Mouse (Mus musculus) hindbrain, embryonic 11.5 days (tissue): ENCODE data around the gene Ctcfl. TPM values are rescaled to one million over a fixed set of nuclear protein-coding genes. Genes with fewer than 3 reads are reported as not detected.
"Not testable (repeated sequence)": the region's sequence is repeated elsewhere in the genome, so short reads cannot be mapped to it uniquely, and the experiment has no call there.

Experiments used
- ATAC-seq: fragments of 200-750 bp; cut with Nextera tagmentation; 2 replicates; pipeline ENCODE4 v1.8.0; 2017; ENCODE audit warnings: mild to moderate bottlenecking, moderate TSS enrichment, moderate library complexity; ENCODE audit not compliant: low FRiP score
- DNase-seq: peaks from one replicate; pipeline ENCODE4 v3.0.0-alpha.2; 2015; ENCODE audit warnings: low spot score
- H3K27ac ChIP-seq: fragments of 300-500 bp; sonication (generic); 2 replicates; pipeline ENCODE4 v1.5.1; 2014; ENCODE audit warnings: mild to moderate bottlenecking, low read depth, low read length
- H3K27me3 ChIP-seq: fragments of 300-500 bp; sonication (generic); 2 replicates; pipeline ENCODE4 v1.6.1; 2014; ENCODE audit warnings: mild to moderate bottlenecking, low read length, moderate library complexity, mixed read lengths; ENCODE audit not compliant: control insufficient read depth, insufficient read depth
- H3K36me3 ChIP-seq: fragments of 300-500 bp; sonication (generic); 2 replicates; pipeline ENCODE4 v1.6.1; 2014; ENCODE audit warnings: mild to moderate bottlenecking, low read length, moderate library complexity, mixed read lengths; ENCODE audit not compliant: control insufficient read depth, insufficient read depth
- H3K4me1 ChIP-seq: fragments of 300-500 bp; sonication (generic); replicated peaks from 2 replicates; pipeline ENCODE4 v1.6.1; 2014; ENCODE audit warnings: low read length, mixed read lengths; ENCODE audit not compliant: control insufficient read depth, insufficient read depth
- H3K4me2 ChIP-seq: fragments of 300-500 bp; sonication (generic); replicated peaks from 2 replicates; pipeline ENCODE4 v1.6.1; 2014; ENCODE audit warnings: mild to moderate bottlenecking, low read depth, low read length
- H3K4me3 ChIP-seq: fragments of 300-500 bp; sonication (generic); 2 replicates; pipeline ENCODE4 v1.5.1; 2014; ENCODE audit warnings: low read depth, low read length
- H3K9ac ChIP-seq: fragments of 300-500 bp; sonication (generic); 2 replicates; pipeline ENCODE4 v1.6.1; 2014; ENCODE audit warnings: low read depth, low read length
- H3K9me3 ChIP-seq: fragments of 300-500 bp; sonication (generic); 2 replicates; pipeline ENCODE4 v1.6.1; 2016; ENCODE audit warnings: low read length; ENCODE audit not compliant: control insufficient read depth
- WGBS: fragments of 180-500 bp; shearing (Covaris S2); extraction: QIAGEN DNeasy Blood & Tissue Kit; methylation state at CpG from one replicate; pipeline ENCODE4 v1.1.7; 2014; 5-methylcytosine and 5-hydroxymethylcytosine counted together
- polyA plus RNA-seq: library from polyadenylated mRNA; unstranded; fragments of >200 nt; fragmentation: Nextera tagmentation; extraction: Ambion mirVana; gene quantifications from 2 replicates; pipeline ENCODE4 v1.2.1, GENCODE M21; 2014

The Ctcfl gene
- polyA plus RNA-seq, 1 experiment from 2014 or later, result 0.06 TPM

GRCm38 (mm10) chr2:173106889-173107785 lies 12.2 kb downstream of the Ctcfl start:
- H3K4me2 ChIP-seq, result no peak overlapping the region
- H3K4me1 ChIP-seq, result no peaks in the 10 kb centered on the region
- H3K27ac ChIP-seq, result no peak overlapping the region
- no peaks in the 10 kb centered on the region for H3K36me3 ChIP-seq
- peak; percentile 7; the same call in 1 of the 2 replicates for ATAC-seq
- no peak overlapping the region for H3K4me3 ChIP-seq
- no peak overlapping the region for H3K9ac ChIP-seq
- H3K27me3 ChIP-seq, result no peaks in the 10 kb centered on the region
- 19% methylated on average over 14 of the region's 14 CpGs for WGBS
- no peaks in the 10 kb centered on the region for H3K9me3 ChIP-seq
- peak; percentile 78 for DNase-seq

- ATAC-seq (no peak), DNase-seq (no peak)
Observed at GRCm38 (mm10) chr2:173106409-173106808, 12.9 kb downstream of the Ctcfl start.

GRCm38 (mm10) chr2:173097337-173097736 lies 22.0 kb downstream of the Ctcfl start:
- not testable (repeated sequence) for H3K27ac ChIP-seq, H3K9ac ChIP-seq, H3K36me3 ChIP-seq, H3K27me3 ChIP-seq, ATAC-seq, H3K9me3 ChIP-seq, DNase-seq, H3K4me1 ChIP-seq, H3K4me2 ChIP-seq, H3K4me3 ChIP-seq
- 88% methylated on average over 10 of the region's 10 CpGs for WGBS

More at GRCm38 (mm10) chr2:173106409-173106808, 12.9 kb downstream of the Ctcfl start:
- Histone ChIP-seq H3K36me3 (no peaks in the 10 kb centered on the region), H3K4me2 (no peak overlapping the region), H3K4me1 (no peaks in the 10 kb centered on the region), H3K27me3 (no peaks in the 10 kb centered on the region), H3K9ac (no peak overlapping the region), H3K27ac (no peak overlapping the region), H3K9me3 (no peaks in the 10 kb centered on the region), H3K4me3 (no peak overlapping the region)
- WGBS, result 89% methylated on average over 9 of the region's 9 CpGs

- ATAC-seq, result peak; percentile 73; the same call in 1 of the 2 replicates
- WGBS, result 21% methylated on average over 6 of the region's 6 CpGs
Observed at GRCm38 (mm10) chr2:173089437-173089836, 29.9 kb downstream of the Ctcfl start.

GRCm38 (mm10) chr2:173087405-173087804 lies 31.9 kb downstream of the Ctcfl start:
- H3K27ac ChIP-seq, result no peak overlapping the region
- H3K4me2 ChIP-seq, result no peak overlapping the region
- H3K9me3 ChIP-seq, result no peaks in the 10 kb centered on the region
- H3K27me3 ChIP-seq, result no peaks in the 10 kb centered on the region
- H3K36me3 ChIP-seq, result no peaks in the 10 kb centered on the region
- H3K4me1 ChIP-seq, result no peaks in the 10 kb centered on the region
- ATAC-seq (no peak), DNase-seq (no peak)
- 68% methylated on average over 13 of the region's 13 CpGs for WGBS
- no peak overlapping the region for H3K9ac ChIP-seq
- no peak overlapping the region for H3K4me3 ChIP-seq

More at GRCm38 (mm10) chr2:173089437-173089836, 29.9 kb downstream of the Ctcfl start:
- Histone ChIP-seq H3K4me1 (no peaks in the 10 kb centered on the region), H3K27ac (no peak overlapping the region), H3K36me3 (no peaks in the 10 kb centered on the region), H3K9me3 (no peaks in the 10 kb centered on the region), H3K9ac (no peak overlapping the region), H3K27me3 (no peaks in the 10 kb centered on the region), H3K4me2 (no peak overlapping the region), H3K4me3 (no peak overlapping the region)
- peak; percentile 93 for DNase-seq

- 91% methylated on average over 9 of the region's 9 CpGs for WGBS
- ATAC-seq (no peak), DNase-seq (no peak)
- H3K9ac ChIP-seq, result no peak overlapping the region
- no peaks in the 10 kb centered on the region for H3K9me3 ChIP-seq
- no peaks in the 10 kb centered on the region for H3K27me3 ChIP-seq
- H3K27ac ChIP-seq, result no peak overlapping the region
- H3K4me2 ChIP-seq, result no peak overlapping the region
- H3K4me1 ChIP-seq, result no peaks in the 10 kb centered on the region
- no peak overlapping the region for H3K4me3 ChIP-seq
- no peaks in the 10 kb centered on the region for H3K36me3 ChIP-seq
Observed at GRCm38 (mm10) chr2:173085763-173086162, 33.6 kb downstream of the Ctcfl start.

GRCm38 (mm10) chr2:173084871-173085270 lies 34.5 kb downstream of the Ctcfl start:
- Histone ChIP-seq H3K4me1 (no peaks in the 10 kb centered on the region), H3K4me3 (no peak overlapping the region), H3K27me3 (no peaks in the 10 kb centered on the region), H3K9ac (no peak overlapping the region), H3K27ac (no peak overlapping the region), H3K36me3 (no peaks in the 10 kb centered on the region), H3K9me3 (no peaks in the 10 kb centered on the region), H3K4me2 (no peak overlapping the region)
- WGBS, result 93% methylated on average over 11 of the region's 11 CpGs
- DNase-seq (no peak), ATAC-seq (no peak)

GRCm38 (mm10) chr2:173083712-173084475 lies 35.4 kb downstream of the Ctcfl start:
- no peaks in the 10 kb centered on the region for H3K4me1 ChIP-seq
- ATAC-seq, result peak; percentile 26; the same call in 1 of the 2 replicates
- 23% methylated on average over 13 of the region's 13 CpGs for WGBS
- H3K27ac ChIP-seq, result no peak overlapping the region
- no peaks in the 10 kb centered on the region for H3K27me3 ChIP-seq
- H3K4me2 ChIP-seq, result no peak overlapping the region
- no peaks in the 10 kb centered on the region for H3K9me3 ChIP-seq
- DNase-seq, result peak; percentile 37
- H3K9ac ChIP-seq, result no peak overlapping the region
- no peak overlapping the region for H3K4me3 ChIP-seq
- H3K36me3 ChIP-seq, result no peaks in the 10 kb centered on the region
